Comparison of ENCODE assay signal across 8 mouse cellular contexts in genomic region chr12:117993499-117993898, GRCm38 (mm10).
DNase-seq lines count a peak whose midpoint lies in the region; ATAC-seq and TF ChIP-seq lines count a peak whose summit lies in the region.

No protein-coding gene starts in this region.

- no peak overlapping the region for H3K4me2 ChIP-seq in intestine, postnatal 0 days (replicated peaks; ENCODE audit: low read depth)

- H3K36me3 ChIP-seq in intestine, postnatal 0 days (ENCODE audit: control insufficient read depth, insufficient read depth): no peaks in the 10 kb centered on the region

- DNase-seq in adrenal gland, adult 2 months: peak; percentile 65
- peak; percentile 84 for DNase-seq in embryo, embryonic 9.5 days (ENCODE audit: extremely low spot score)
- DNase-seq in heart, adult 11 months: peak; percentile 92
- peak; percentile 57 to 65 for DNase-seq in left cerebral cortex, postnatal 25 days (ENCODE audit: low spot score in 2 of 2)
- peak; percentile 87 for DNase-seq in mesoderm, embryonic 11.5 days (ENCODE audit: low read depth, low spot score)
- DNase-seq in right cerebral cortex, postnatal 36 days (ENCODE audit: low spot score in 2 of 2): peak; percentile 18 to 46
- peak; percentile 65 to 76 for DNase-seq in urinary bladder, postnatal 36 days (ENCODE audit: low spot score in 2 of 2)

- H3K4me3 ChIP-seq in intestine, postnatal 0 days (ENCODE audit: low read depth, low read length): no peak overlapping the region

- intact Hi-C loops in left cerebral cortex, postnatal 25 days (cut with DNase I): loop anchor here (5.0 kb wide), 1 partner anchor 864 kb away; no protein-coding TSS in a partner anchor

- H3K27ac ChIP-seq in intestine, postnatal 0 days (ENCODE audit: low read depth, low read length): no peak overlapping the region

- ATAC-seq in intestine, postnatal 0 days: peak; percentile 89

- no peaks in the 10 kb centered on the region for H3K4me1 ChIP-seq in intestine, postnatal 0 days (replicated peaks; ENCODE audit: control insufficient read depth, insufficient read depth, low read length)

- TF ChIP-seq CTCF in intestine, postnatal 0 days (IDR thresholded peaks at IDR 0.05; ENCODE audit: low read depth): peak; percentile 99

- 1% methylated on average over 7 of the region's 7 CpGs for WGBS in intestine, postnatal 0 days

- no peak overlapping the region for H3K9ac ChIP-seq in intestine, postnatal 0 days (ENCODE audit: low read depth, low read length)

- no peaks in the 10 kb centered on the region for H3K9me3 ChIP-seq in intestine, postnatal 0 days (ENCODE audit: control insufficient read depth)

- H3K27me3 ChIP-seq in intestine, postnatal 0 days (replicated peaks; ENCODE audit: control insufficient read depth, insufficient read depth, low read length): no peaks in the 10 kb centered on the region

Comparison
In these comparisons a context has a peak if more than half of its experiments do, and no peak if none do; other contexts are left out.
1. DNase-seq: peak in every context shown above with its lines; median percentile 92 in heart, adult 11 months; 87 in mesoderm, embryonic 11.5 days; 84 in embryo, embryonic 9.5 days; 70 in urinary bladder, postnatal 36 days; 65 in adrenal gland, adult 2 months; 61 in left cerebral cortex, postnatal 25 days; 32 in right cerebral cortex, postnatal 36 days.